Mouse (Mus musculus): ENCODE results near the gene Cept1.
A peak's percentile ranks its signal among the peaks of the same experiment; 100 is the strongest.
"Not testable (repeated sequence)": the region's sequence is repeated elsewhere in the genome, so short reads cannot be mapped to it uniquely, and the experiment has no call there.

Cept1 gene

GRCm38 (mm10) chr3:106547171-106547923, at the start of gene Cept1, which contains the start of gene Dram2:
Cept1 (minus strand) TSS chr3:106547802.
Dram2 (plus strand) TSS chr3:106547798.
- DNase-seq = peak; percentile 93 to 96

- DNase-seq = not testable (repeated sequence)
Observed at GRCm38 (mm10) chr3:106593631-106594030, 46.0 kb upstream of the Cept1 start.

GRCm38 (mm10) chr3:106579296-106579695, 31.7 kb upstream of the Cept1 start:
- DNase-seq = no peak

GRCm38 (mm10) chr3:106573191-106573590, 25.6 kb upstream of the Cept1 start:
- no peak for DNase-seq

GRCm38 (mm10) chr3:106565876-106566275, 18.3 kb upstream of the Cept1 start:
- no peak for DNase-seq

- no peak for DNase-seq
Observed at GRCm38 (mm10) chr3:106558271-106558670, 10.7 kb upstream of the Cept1 start.

- no peak for DNase-seq
Observed at GRCm38 (mm10) chr3:106555743-106556250, 8.2 kb upstream of the Cept1 start.

- no peak for DNase-seq
Observed at GRCm38 (mm10) chr3:106553411-106553810, 5.8 kb upstream of the Cept1 start.

- DNase-seq = no peak
Observed at GRCm38 (mm10) chr3:106548971-106549370, 1.4 kb upstream of the Cept1 start.

- DNase-seq = no peak
Observed at GRCm38 (mm10) chr3:106547924-106548539, 430 bp upstream of the Cept1 start.

- DNase-seq = no peak
Observed at GRCm38 (mm10) chr3:106544721-106545316, 2.8 kb downstream of the Cept1 start.

- no peak for DNase-seq
Observed at GRCm38 (mm10) chr3:106533277-106533676, 14.3 kb downstream of the Cept1 start.

GRCm38 (mm10) chr3:106528032-106528431, 19.6 kb downstream of the Cept1 start:
- DNase-seq = no peak

GRCm38 (mm10) chr3:106526411-106526810, 21.2 kb downstream of the Cept1 start:
- DNase-seq = no peak

- no peak for DNase-seq
Observed at GRCm38 (mm10) chr3:106522730-106523129, 24.9 kb downstream of the Cept1 start.

- no peak for DNase-seq
Observed at GRCm38 (mm10) chr3:106515016-106515415, 32.6 kb downstream of the Cept1 start.

GRCm38 (mm10) chr3:106510669-106511068, 36.9 kb downstream of the Cept1 start:
- no peak for DNase-seq

GRCm38 (mm10) chr3:106502892-106503291, 44.7 kb downstream of the Cept1 start:
- no peak for DNase-seq

GRCm38 (mm10) chr3:106500510-106500909, 47.1 kb downstream of the Cept1 start:
- no peak for DNase-seq

GRCm38 (mm10) chr3:106496996-106497395, 50.6 kb downstream of the Cept1 start:
- no peak for DNase-seq

GRCm38 (mm10) chr3:106496045-106496721, 51.4 kb downstream of the Cept1 start:
- no peak for DNase-seq

GRCm38 (mm10) chr3:106495346-106496044, 52.1 kb downstream of the Cept1 start:
- DNase-seq = no peak

Measured in cerebellum, postnatal 10 days (tissue).